Mouse (Mus musculus) kidney, postnatal 36 days (tissue): ENCODE measurements at regions not wholly inside any gene's neighbourhood (a gene's known extent, or its start where the extent isn't known, plus 50 kb on each side); places are given as distances from the start of the nearest gene placed in this dataset.

Experiments
- DNase-seq, 2 experiments: peaks; one replicate each; pipeline ENCODE4 v3.0.0; 2021 to 2022; ENCODE audit warnings: mixed read lengths in 2 of 2

GRCm38 (mm10) chr3:143574035-143574864, 630.8 kb downstream of the Lmo4 start:
- no peak for DNase-seq

DNA sequence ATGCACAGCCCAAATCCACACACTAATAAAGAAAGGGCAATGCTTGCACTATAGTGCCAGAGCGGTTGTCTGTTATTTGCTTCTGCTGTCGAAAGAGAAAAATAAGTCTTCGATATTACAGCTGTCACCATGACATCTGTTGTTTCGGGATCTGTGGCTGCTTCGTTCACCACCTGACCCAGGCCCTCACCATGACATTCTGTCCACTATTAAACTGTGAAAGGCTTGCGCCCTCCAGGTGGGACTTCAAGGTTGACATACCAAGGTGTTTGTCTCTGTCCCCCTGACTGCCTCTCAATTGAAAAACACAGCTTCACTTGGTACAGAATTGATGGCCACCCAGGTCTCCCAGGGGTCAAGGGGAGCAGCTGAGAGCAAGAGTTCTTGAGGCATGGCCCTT, 635.1 kb downstream of the Lmo4 start:
- DNase-seq = no peak

GRCm38 (mm10) chr3:143565067-143565466, 640.0 kb downstream of the Lmo4 start:
- no peak for DNase-seq

DNA sequence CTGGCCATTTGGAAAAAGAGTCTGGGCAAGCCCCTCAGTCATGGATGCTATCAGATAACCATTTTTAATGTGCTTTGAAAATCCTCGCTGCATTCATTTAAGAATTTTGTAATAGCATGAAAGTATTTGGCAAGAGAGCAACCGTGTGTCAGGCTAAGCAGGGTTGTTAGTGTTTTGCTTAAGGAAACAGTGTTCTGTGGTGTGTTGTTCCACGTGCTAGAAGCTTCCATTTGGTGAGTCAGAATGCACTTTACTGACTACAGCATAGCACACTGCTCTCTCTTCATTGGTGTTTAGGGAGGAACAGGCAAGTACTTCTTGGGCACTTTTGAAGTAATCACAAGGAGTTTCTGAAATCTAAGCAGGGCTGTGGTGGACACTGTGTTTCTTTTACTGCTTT, 661.0 kb upstream of the Pkn2 start:
- DNase-seq = no peak

GRCm38 (mm10) chr3:143527982-143528381, 646.2 kb upstream of the Pkn2 start:
- DNase-seq = no peak

DNA sequence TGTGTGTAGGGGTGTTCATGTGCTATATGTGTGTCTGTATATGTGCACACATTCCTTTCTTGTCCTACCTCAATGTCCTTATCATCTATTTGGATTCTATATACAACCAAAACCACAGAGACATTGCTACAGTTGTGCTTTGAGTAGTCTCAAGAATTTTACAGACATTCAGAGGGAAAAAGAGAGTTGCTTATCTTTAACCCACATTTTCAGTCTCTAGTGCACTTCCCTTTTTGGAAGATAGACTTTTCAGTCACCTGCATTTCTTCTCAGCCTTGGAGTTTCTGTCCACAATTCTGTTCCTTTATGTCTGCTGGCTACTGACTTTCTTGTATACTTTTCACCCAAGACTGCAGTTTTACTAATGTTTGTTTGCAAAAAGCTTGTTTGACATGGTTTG, 645.5 kb upstream of the Pkn2 start:
- no peak for DNase-seq

DNA sequence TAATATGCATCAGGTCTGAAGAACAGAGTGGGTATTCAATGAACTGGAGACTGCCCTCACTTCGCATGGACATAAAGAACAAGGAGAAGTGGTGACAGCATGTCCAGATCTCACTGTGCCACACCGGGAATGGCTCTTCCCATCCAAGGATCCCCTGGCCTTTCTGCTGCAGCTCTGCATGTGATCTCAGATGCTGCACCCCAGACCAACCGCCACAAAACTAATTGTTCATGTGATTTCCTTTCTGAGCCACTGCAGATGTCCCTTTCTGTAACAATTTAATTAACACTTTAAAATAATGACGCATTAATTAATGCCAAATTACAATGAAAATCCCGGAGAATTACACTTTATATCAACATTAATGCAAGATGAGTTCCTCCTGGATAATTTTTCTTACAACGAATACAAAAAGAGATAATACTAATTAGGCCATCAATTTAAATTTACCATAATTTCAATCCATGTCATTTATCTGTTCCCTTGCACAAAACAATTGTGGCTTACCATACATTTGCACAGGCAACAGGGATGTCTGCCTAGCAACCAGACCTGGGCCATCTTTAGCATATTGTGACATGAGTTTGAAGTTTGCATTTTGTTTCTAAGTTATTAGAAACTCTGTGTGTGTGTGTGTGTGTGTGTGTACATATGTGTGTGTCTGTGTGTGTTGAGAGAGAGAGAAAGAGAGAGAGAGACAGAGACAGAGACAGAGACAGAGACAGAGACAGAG, 630.9 kb upstream of the Pkn2 start:
- no peak for DNase-seq

DNA sequence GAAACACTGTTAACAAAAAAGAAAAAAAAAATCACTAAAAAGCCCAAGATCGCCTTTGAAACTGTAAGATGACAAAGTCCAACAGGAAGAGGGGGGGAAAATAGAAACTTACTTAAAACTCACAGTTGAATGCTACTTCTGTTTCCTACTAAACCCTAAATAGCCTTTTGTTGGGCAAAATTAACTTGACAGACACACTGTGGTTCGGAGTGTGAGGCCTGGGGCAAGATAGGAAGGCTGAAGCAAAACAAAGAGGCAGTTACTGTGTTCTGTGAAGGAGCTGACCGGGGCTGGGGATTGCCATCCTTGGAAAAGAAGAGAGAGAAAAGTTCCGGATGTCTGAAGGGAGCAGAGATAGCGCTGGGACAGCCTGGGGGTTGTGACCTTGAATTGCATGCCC, 627.7 kb upstream of the Pkn2 start:
- DNase-seq = no peak

- peak; percentile 14 to 64 for DNase-seq
These were observed 626.5 kb upstream of the Pkn2 start for GRCm38 (mm10) chr3:143508280-143508679.

DNA sequence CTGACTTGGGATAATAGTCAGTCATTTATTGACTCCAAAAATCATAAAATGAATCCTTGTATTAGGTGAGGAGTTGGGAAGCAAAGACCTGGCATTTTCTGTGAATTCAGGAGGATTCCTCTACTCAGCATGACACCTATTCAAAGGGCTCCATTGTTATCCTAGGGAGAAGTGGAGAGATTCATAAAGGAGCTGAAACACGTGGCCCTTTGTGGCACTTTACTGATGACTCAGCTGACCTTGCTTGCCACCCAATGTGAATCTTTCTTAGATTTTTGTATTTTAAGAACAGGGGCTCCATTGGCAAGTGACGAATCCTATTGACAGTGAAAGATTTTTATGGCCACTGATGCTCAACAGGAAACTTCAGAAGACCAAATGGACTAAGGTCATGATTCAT, 619.2 kb upstream of the Pkn2 start:
- DNase-seq = no peak

GRCm38 (mm10) chr3:143495389-143495788, 613.6 kb upstream of the Pkn2 start:
- DNase-seq = no peak

DNA sequence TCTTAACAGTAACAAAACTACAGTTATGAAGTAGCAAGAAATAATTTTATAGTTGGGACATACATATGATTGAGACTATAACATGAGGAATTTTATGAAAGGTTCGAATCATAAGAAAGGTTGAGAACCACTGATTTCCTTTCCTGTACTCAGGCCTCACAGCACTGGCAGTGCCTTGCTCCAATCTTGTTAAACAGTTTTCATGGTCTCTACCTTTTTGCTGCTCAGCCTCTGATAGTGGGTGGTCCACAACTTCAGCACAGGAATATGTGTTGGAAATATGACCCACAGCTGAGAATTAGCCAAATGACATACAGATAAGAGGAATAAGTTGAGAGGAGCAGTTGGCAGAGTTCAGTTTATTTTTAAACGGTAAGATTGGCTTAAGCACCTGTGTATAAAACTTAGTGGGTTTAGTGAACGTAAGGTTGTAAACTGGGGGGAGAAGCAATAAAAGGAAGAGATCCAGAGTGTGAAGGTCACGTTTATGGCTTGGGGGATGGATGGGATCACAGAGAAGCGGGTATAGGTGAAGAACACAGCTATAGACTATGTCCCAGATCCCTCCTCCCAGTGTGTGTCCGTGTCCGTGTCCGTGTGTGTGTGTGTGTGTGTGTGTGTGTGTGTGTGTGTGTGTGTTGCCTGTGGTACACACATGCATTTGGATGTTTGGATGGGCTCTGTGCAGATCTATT, 596.3 kb upstream of the Pkn2 start:
- DNase-seq = no peak

- DNase-seq = no peak
These were observed 593.7 kb upstream of the Pkn2 start for GRCm38 (mm10) chr3:143475461-143475860.

- no peak for DNase-seq
These were observed 565.4 kb upstream of the Pkn2 start for GRCm38 (mm10) chr3:143447005-143447709.

- no peak for DNase-seq
These were observed 535.6 kb upstream of the Pkn2 start for GRCm38 (mm10) chr3:143417401-143417800.

GRCm38 (mm10) chr3:143411655-143412054, 529.9 kb upstream of the Pkn2 start:
- peak in 1 of 2 experiments; percentile 1 for DNase-seq

- no peak for DNase-seq
These were observed 517.2 kb upstream of the Pkn2 start for GRCm38 (mm10) chr3:143398966-143399365.

DNA sequence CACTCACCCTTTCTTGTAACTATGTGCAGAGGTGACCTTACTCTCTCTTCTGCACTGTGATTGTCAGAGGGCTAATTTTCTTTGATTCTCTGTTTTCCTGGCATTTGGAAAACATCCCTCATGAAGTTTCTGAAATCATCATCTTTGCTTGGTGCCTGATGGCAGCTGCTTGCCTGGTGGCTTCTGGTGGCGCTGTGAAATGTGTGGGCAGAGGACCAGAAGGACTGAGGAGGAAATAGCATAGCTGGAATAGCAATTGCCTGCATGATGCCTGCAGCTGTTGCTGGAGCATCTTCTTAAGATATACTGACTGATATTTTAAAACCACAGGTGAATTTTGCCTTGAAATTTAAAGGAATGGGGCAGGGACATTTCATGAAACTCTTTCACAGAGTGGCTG, 502.6 kb upstream of the Pkn2 start:
- DNase-seq = no peak

DNA sequence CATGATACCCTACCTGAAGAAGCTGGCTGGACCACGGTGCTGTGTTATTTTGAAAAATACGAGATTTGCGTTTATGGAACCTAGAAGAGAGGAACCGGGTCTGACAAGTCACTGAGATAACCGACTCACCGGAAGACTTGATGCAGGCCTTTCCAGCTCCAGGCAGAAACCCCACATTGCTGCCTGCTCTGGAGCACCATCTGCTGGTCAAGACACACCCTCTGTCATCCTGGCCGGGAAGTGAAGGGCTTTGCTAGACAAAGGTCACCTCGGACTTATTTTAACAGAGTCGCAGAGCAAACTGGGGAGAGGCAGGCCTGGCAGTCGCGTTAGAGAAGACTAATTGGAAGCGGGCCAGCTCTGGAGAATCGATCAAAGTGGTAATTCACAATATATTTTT, 497.4 kb upstream of the Pkn2 start:
- peak; percentile 73 to 86 for DNase-seq

DNA sequence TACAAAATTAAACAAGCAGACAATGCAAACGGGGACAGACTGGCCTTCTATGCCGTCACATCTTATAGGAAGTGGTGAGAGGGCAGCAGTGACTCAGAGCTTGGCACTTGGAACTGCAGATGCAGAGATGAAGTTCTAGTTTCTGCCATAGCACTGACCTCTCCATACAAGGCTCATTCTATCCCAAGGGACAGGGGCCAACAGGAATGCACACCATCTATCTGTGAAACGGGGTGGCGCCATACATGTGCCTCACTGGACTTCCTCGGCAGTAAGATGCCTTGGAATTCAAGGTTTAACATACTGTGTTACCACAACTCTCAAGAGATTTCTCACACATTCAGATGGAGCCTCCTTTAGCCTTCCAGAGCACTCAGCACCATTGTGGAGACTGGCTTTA, 495.6 kb upstream of the Pkn2 start:
- no peak for DNase-seq

DNA sequence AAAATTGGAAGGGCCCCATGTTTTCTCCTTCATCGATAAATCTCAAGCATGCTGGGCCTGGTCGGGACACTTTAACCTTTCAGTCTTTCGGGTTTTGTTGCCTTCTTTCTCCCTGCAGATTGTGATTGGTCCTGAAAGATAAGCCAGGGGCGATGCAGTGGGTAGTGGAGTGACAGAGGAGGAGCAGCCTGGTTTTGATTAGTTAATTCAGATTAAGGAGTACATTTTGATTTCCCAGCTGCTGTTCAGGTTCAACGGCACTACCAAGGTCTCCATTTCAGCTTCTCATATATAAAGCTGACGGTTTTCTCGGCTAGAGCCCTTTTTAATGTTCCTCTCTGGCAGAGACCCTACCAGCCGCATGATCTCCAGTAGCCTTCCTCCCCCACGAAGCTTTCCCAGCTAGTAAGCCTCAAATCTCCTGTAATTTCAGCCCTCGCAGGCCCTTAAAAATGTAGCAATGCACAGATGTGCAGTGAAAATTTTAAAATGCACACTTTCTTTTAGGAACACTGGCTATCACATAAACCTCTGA, 493.8 kb upstream of the Pkn2 start:
- no peak for DNase-seq

DNA sequence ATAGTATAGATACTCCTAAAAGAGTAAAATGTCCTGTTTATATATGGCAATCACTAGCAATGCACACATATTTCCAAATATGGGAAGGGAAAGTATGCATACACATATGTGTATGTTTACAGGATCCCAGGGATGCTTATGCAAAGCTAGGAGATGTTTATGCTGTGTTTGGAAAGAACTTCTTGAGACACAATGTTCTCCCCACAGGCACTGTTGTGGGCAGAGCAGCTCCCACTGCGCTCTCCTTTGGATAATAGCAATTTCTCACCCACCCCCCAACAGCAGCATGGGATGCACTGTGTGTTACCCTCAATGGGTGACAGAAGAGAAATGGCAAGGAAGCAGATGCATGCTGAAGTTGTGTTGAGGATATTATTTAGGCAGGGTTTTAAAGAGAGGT, 491.7 kb upstream of the Pkn2 start:
- DNase-seq = no peak

GRCm38 (mm10) chr3:143369002-143369401, 487.2 kb upstream of the Pkn2 start:
- peak; percentile 7 to 42 for DNase-seq
